Mouse (Mus musculus): ENCODE results near the gene Mdga1. TPM values are rescaled to one million over a fixed set of nuclear protein-coding genes. Genes with fewer than 3 reads are reported as not detected.

Mdga1 gene
- polyA plus RNA-seq, 1 experiment from 2014 or later, result 4.7 TPM

DNA sequence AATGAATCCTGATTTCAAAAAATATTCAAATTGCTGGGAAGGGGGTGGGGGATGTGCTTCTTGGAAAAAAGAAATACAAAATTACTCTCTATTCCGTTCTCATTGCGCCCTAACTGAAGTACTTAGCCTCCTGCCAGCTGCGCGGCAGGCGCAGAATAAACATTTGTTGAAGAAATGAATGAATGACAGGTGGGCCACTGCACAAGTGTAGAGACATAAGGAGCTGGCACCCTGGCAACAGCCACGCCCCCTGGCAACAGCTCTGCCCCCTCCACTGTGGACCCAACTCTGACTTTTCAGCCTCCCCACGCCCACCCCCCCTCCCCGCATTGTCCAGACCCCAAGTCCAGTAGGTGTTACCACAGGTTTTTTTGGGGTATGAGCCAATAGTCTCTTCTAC, 19.3 kb downstream of the Mdga1 start:
- peaks cover 16% of the 10 kb centered on the region for H3K4me1 ChIP-seq (replicated peaks)
- ATAC-seq (ENCODE audit: insufficient number of reproducible peaks, insufficient read depth, low FRiP score, low TSS enrichment, low read depth), result no peak
- H3K36me3 ChIP-seq, result no peaks in the 10 kb centered on the region
- H3K27me3 ChIP-seq, result peaks cover 11% of the 10 kb centered on the region; the same call in 1 of the 2 replicates
- H3K9me3 ChIP-seq, result no peaks in the 10 kb centered on the region
- H3K9ac ChIP-seq (replicated peaks), result no peak overlapping the region
- WGBS, result 90% methylated on average over 8 of the region's 8 CpGs
- no peak overlapping the region for H3K4me3 ChIP-seq (replicated peaks)
- peak overlapping the region; percentile 32 for H3K27ac ChIP-seq
- H3K4me2 ChIP-seq, result no peak overlapping the region

- no peak for ATAC-seq (ENCODE audit: insufficient number of reproducible peaks, insufficient read depth, low FRiP score, low TSS enrichment, low read depth)
- H3K27ac ChIP-seq, result no peak overlapping the region
- H3K9ac ChIP-seq (replicated peaks), result no peak overlapping the region
- WGBS, result 43% methylated on average over 5 of the region's 5 CpGs
- peaks cover 16% of the 10 kb centered on the region for H3K4me1 ChIP-seq (replicated peaks)
- no peaks in the 10 kb centered on the region for H3K36me3 ChIP-seq
- H3K9me3 ChIP-seq, result no peaks in the 10 kb centered on the region
- no peak overlapping the region for H3K4me2 ChIP-seq
- no peak overlapping the region for H3K4me3 ChIP-seq (replicated peaks)
- H3K27me3 ChIP-seq, result peaks cover 14% of the 10 kb centered on the region; the same call in 1 of the 2 replicates
Observed at GRCm38 (mm10) chr17:29947271-29947714, 22.6 kb downstream of the Mdga1 start.

DNA sequence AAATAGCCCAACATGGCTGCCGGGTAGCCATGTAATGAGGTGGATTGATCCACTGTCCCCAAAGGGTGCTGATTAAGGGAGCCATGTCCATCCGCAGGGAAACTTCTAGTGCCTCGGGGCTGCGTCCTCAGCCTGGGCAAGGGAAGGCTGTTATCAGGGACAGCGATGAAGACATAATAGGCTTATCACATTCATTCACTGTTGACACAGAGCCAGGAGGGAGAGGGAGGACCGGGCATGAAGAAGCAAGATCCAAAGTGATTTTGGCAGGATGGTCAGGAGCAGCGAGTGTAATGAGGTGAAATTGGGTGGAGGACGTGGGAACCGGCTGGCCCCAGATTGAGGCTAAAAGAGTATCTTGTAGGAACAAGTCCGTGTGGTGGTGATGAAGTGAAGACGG, 25.5 kb downstream of the Mdga1 start:
- H3K36me3 ChIP-seq, result no peaks in the 10 kb centered on the region
- no peak overlapping the region for H3K4me2 ChIP-seq
- no peak overlapping the region for H3K9ac ChIP-seq (replicated peaks)
- 84% methylated on average over 11 of the region's 11 CpGs for WGBS
- no peak overlapping the region for H3K4me3 ChIP-seq (replicated peaks)
- H3K27me3 ChIP-seq, result peaks cover 18% of the 10 kb centered on the region; the same call in 1 of the 2 replicates
- no peaks in the 10 kb centered on the region for H3K9me3 ChIP-seq
- ATAC-seq (ENCODE audit: insufficient number of reproducible peaks, insufficient read depth, low FRiP score, low TSS enrichment, low read depth), result no peak
- H3K27ac ChIP-seq, result no peak overlapping the region
- H3K4me1 ChIP-seq (replicated peaks), result no peaks in the 10 kb centered on the region

- Histone ChIP-seq H3K4me1 (replicated peaks) (no peaks in the 10 kb centered on the region), H3K27ac (no peak overlapping the region), H3K4me3 (replicated peaks) (no peak overlapping the region), H3K27me3 (0 out of 2 replicates have a peak, but pooled peaks cover 5% of the 10 kb centered on the region), H3K36me3 (no peaks in the 10 kb centered on the region), H3K9me3 (peaks cover 7% of the 10 kb centered on the region; the same call in 1 of the 2 replicates), H3K9ac (replicated peaks) (no peak overlapping the region), H3K4me2 (no peak overlapping the region)
- no peak for ATAC-seq (ENCODE audit: insufficient number of reproducible peaks, insufficient read depth, low FRiP score, low TSS enrichment, low read depth)
- 84% methylated on average over 5 of the region's 5 CpGs for WGBS
Observed at GRCm38 (mm10) chr17:29939011-29939410, 30.9 kb downstream of the Mdga1 start.

- H3K4me3 ChIP-seq (replicated peaks), result no peak overlapping the region
- H3K36me3 ChIP-seq, result no peaks in the 10 kb centered on the region
- peaks cover 7% of the 10 kb centered on the region; the same call in 1 of the 2 replicates for H3K9me3 ChIP-seq
- WGBS, result 77% methylated on average over 9 of the region's 9 CpGs
- no peak overlapping the region for H3K9ac ChIP-seq (replicated peaks)
- H3K27ac ChIP-seq, result no peak overlapping the region
- ATAC-seq (ENCODE audit: insufficient number of reproducible peaks, insufficient read depth, low FRiP score, low TSS enrichment, low read depth), result no peak
- no peak overlapping the region for H3K4me2 ChIP-seq
- 0 out of 2 replicates have a peak, but pooled peaks cover 5% of the 10 kb centered on the region for H3K27me3 ChIP-seq
- no peaks in the 10 kb centered on the region for H3K4me1 ChIP-seq (replicated peaks)
Observed at GRCm38 (mm10) chr17:29937350-29937781, 32.5 kb downstream of the Mdga1 start.

DNA sequence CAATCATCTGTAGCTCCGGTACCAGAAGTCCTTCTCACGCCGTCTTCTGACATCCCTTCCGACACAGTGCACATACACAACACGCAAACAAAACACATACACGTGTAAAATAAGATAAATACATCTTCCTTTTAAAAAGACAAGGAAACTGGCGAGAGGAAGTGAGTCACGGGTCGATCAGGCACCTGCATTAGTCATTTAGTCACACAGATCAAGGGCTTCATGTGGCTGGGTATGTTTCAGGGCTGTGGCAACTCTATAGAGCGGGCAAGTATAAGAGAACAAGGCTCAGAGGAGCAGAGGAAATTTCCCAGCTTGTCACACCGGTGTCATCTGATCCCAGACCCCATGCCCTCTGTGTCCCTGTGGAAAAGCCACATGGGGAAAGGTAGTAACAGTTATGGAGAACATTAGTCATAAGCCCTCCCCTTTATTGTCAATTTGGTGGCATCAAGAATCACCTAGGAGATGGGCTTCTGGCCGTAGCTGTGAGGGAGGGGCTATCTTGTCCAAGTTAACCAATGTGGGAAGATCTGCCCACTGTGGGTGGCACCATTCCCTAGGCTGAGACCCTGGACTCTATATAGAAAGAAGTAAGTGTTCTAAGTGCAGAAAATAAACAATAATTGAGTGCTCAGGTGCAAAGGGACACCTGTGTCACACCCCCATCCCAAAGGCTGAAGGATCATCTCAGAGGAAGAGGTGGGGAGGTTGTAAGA, 35.6 kb downstream of the Mdga1 start:
- Histone ChIP-seq H3K4me2 (no peak overlapping the region), H3K9ac (replicated peaks) (no peak overlapping the region), H3K9me3 (peaks cover 7% of the 10 kb centered on the region; the same call in 1 of the 2 replicates), H3K27me3 (peaks cover 21% of the 10 kb centered on the region), H3K4me3 (replicated peaks) (no peak overlapping the region), H3K4me1 (replicated peaks) (no peaks in the 10 kb centered on the region), H3K36me3 (no peaks in the 10 kb centered on the region), H3K27ac (no peak overlapping the region)
- ATAC-seq (ENCODE audit: insufficient number of reproducible peaks, insufficient read depth, low FRiP score, low TSS enrichment, low read depth), result no peak
- WGBS, result 89% methylated on average over 12 of the region's 12 CpGs

- Histone ChIP-seq H3K4me2 (no peak overlapping the region), H3K9me3 (peaks cover 7% of the 10 kb centered on the region; the same call in 1 of the 2 replicates), H3K4me3 (replicated peaks) (no peak overlapping the region), H3K36me3 (no peaks in the 10 kb centered on the region), H3K9ac (replicated peaks) (no peak overlapping the region), H3K4me1 (replicated peaks) (0 out of 2 replicates have a peak, but pooled peaks cover 3% of the 10 kb centered on the region), H3K27ac (no peak overlapping the region), H3K27me3 (peaks cover 29% of the 10 kb centered on the region)
- 89% methylated on average over 6 of the region's 6 CpGs for WGBS
- ATAC-seq (ENCODE audit: insufficient number of reproducible peaks, insufficient read depth, low FRiP score, low TSS enrichment, low read depth), result no peak
Observed at GRCm38 (mm10) chr17:29932753-29933152, 37.1 kb downstream of the Mdga1 start.

- Histone ChIP-seq H3K4me2 (no peak overlapping the region), H3K27me3 (peaks cover 32% of the 10 kb centered on the region), H3K4me3 (replicated peaks) (no peak overlapping the region), H3K27ac (no peak overlapping the region), H3K9me3 (peaks cover 3% of the 10 kb centered on the region; the same call in 1 of the 2 replicates), H3K36me3 (no peaks in the 10 kb centered on the region), H3K4me1 (replicated peaks) (0 out of 2 replicates have a peak, but pooled peaks cover 3% of the 10 kb centered on the region), H3K9ac (replicated peaks) (no peak overlapping the region)
- ATAC-seq (ENCODE audit: insufficient number of reproducible peaks, insufficient read depth, low FRiP score, low TSS enrichment, low read depth), result no peak
- 82% methylated on average over 31 of the region's 31 CpGs for WGBS
Observed at GRCm38 (mm10) chr17:29931224-29931945, 38.5 kb downstream of the Mdga1 start.

DNA sequence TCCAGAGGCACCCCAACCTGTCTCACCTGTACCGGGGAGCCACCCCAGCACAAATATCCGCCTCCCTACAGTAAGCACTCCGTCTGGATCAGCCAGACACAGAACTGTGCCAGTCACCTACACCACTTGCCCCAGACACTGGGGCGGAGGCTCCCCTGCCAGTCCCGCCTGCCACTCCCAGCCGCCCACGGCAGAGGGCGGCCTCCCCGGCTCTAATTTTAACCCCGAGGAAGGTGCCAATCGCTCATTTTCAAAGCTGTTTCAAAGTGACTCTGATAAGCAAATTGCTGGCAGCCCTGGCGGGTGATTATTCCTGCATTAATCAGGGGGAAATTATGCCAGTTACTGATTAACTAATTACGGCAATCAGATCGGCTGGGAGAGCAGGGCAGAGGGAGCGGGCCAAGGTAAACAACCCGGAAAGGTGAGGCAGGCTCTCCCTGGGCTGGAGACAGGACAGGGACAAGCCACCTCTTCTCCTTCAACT, 41.1 kb downstream of the Mdga1 start:
- Histone ChIP-seq H3K36me3 (no peaks in the 10 kb centered on the region), H3K27me3 (peaks cover 32% of the 10 kb centered on the region), H3K9ac (replicated peaks) (no peak overlapping the region), H3K4me1 (replicated peaks) (0 out of 2 replicates have a peak, but pooled peaks cover 3% of the 10 kb centered on the region), H3K4me3 (replicated peaks) (no peak overlapping the region), H3K9me3 (no peaks in the 10 kb centered on the region), H3K27ac (no peak overlapping the region), H3K4me2 (no peak overlapping the region)
- ATAC-seq (ENCODE audit: insufficient number of reproducible peaks, insufficient read depth, low FRiP score, low TSS enrichment, low read depth), result no peak
- 30% methylated on average over 16 of the region's 16 CpGs for WGBS

DNA sequence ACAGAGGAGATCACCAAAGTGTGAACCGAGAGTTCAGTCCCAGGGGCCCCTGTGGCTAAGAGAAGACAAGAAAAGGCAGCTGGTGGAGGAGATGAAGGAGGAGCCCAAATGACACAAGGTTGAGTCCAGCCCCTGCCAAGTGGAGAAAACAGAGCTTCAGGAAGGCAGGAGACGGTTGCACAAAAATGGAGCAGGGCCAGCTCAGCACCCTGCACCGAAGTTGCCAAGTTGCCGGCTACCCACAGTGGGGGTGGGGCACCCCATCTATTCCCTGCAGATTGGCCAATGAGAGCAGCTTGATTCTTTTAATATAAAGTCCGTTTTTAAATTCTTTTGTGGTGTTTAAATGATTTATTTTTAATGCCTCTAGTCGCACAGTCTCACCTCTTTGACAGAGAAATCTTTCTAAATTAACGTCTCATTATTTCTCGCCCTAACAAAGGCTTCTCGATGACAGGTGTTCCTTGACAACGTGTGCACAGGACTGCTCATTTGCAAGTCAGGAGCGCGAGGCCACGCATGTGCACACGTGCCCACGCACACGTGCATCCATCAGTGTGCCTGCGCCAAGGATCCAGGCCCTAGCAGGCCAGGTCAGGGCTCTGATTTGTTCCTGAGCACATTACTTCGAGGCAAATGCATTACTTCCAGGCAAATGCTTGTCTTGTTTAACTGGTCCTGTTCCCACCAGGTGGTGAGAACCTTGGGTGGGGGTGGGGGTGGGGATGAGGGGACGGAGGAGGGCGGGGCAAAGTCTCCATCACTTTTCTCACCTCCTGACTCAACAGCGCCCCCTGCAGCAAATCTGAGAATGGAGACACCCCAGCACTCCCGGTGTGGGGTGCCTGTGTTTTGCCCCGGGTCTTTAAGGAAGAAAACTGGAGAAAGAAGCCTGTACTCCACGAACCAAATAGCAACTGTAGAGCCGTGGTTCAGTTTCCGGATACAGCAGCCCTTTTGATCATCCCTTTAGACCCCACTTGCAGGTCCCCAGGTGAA, 44.0 kb downstream of the Mdga1 start:
- 68% methylated on average over 26 of the region's 26 CpGs for WGBS
- no peak for ATAC-seq (ENCODE audit: insufficient number of reproducible peaks, insufficient read depth, low FRiP score, low TSS enrichment, low read depth)

More for the DNA sequence above, 44.0 kb downstream of the Mdga1 start:
- H3K4me2 ChIP-seq, result no peak overlapping the region
- no peak overlapping the region for H3K27ac ChIP-seq
- H3K9me3 ChIP-seq, result no peaks in the 10 kb centered on the region
- no peaks in the 10 kb centered on the region for H3K36me3 ChIP-seq
- H3K9ac ChIP-seq (replicated peaks), result no peak overlapping the region
- H3K4me3 ChIP-seq (replicated peaks), result no peak overlapping the region
- peaks cover 32% of the 10 kb centered on the region for H3K27me3 ChIP-seq
- H3K4me1 ChIP-seq (replicated peaks), result peaks cover 5% of the 10 kb centered on the region

All from limb, embryonic 12.5 days (tissue).